Mouse (Mus musculus): ENCODE results near the gene Gm47959.

DNA sequence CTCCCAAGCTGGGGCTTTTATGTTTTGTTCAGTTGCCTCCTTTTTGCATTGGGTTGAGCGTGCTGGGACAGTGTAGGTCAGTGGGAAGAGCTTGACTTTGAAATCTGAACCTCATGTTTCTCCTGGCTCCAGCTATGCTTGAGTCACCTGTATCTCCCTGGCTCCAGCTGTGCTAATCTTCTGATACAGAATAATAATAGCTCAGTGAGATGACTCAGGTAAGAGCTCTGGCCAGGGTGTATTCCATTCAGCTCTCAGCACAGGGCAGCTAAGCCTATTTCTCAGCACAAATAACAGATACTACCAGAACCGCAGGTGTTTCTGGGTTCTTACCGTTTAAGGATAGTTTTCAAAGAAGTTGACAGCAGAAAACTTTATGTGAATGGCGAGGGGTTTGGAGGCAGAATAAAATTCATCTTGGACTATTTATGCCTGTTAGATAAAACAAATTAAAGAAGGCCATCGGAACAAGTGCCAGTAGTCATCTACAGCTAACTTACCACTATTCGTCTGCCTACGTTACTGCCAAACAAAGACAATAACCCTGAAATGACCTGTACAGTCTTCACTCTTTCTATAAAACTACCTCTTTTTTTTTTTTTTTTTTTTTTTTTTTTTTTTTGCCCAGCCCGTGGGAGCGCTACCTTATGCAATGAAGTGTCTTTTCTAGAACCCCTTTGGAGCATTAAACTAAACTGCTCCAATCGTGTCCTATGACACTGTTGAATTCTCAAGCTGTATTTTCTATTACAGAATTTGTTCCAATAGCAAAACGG, 36.7 kb downstream of the Gm47959 start:
- no peak for TF ChIP-seq CTCF (conservative IDR thresholded peaks at IDR 0.05; ENCODE audit: insufficient read depth, insufficient read length, low read depth, low read length)
- TF ChIP-seq POLR2A (IDR thresholded peaks at IDR 0.05; ENCODE audit: low read depth, low read length), result no peak

All from kidney, adult 2 months (tissue).